In the genomic region with DNA sequence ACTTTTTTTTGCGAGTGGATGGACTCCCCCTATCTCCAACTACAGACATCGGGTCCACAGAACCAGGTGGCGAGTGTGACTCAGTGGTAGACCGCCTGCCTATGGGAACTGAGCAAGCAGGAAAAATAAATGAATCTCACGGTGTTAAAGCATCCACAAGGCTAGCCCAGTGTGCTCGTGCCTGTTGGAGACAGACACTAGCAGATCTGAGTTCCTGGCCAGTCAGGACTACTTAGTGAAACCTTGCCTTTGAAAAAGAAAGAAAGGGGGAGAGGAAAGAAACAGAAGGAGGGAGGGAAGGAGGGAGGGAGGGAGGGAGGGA, we compare ENCODE assay signal across 9 mouse cellular contexts.
DNase-seq lines count a peak whose midpoint lies in the region; ATAC-seq and TF ChIP-seq lines count a peak whose summit lies in the region.
"Had no signal": no experiment of that assay in that cellular context is flagged by ENCODE, and none has a peak within 500 bp of the region (broad histone marks: within the 10 kb centered on the region; RNA-seq: fewer than 3 reads in every experiment).

No protein-coding gene starts in this region.

- no peak overlapping the region for H3K9ac ChIP-seq in CH12.LX (ENCODE audit: insufficient read depth, low read depth)
- H3K9ac ChIP-seq in forebrain, embryonic 15.5 days (replicated peaks), result no peak overlapping the region
- H3K9ac ChIP-seq in limb, embryonic 15.5 days, result no peak overlapping the region

- TF ChIP-seq CTCF in CH12.LX (conservative IDR thresholded peaks at IDR 0.05 in 1 of 2, IDR thresholded peaks at IDR 0.05 in 1 of 2; ENCODE audit: low read depth in 2 of 2, low read length in 2 of 2) (no peak), E14TG2a.4 (conservative IDR thresholded peaks at IDR 0.05; ENCODE audit: low read length) (no peak)

- no peaks in the 10 kb centered on the region for H3K36me3 ChIP-seq in CH12.LX (replicated peaks in 1 of 2; ENCODE audit: control insufficient read depth in 1 of 2, insufficient read depth in 1 of 2, low read length in 1 of 2)
- no peaks in the 10 kb centered on the region for H3K36me3 ChIP-seq in E14TG2a.4 (ENCODE audit: insufficient read depth, low read length)
- no peaks in the 10 kb centered on the region for H3K36me3 ChIP-seq in forebrain, embryonic 15.5 days
- H3K36me3 ChIP-seq in limb, embryonic 15.5 days, result no peaks in the 10 kb centered on the region

- no peak for TF ChIP-seq RAD21 in CH12.LX (IDR thresholded peaks at IDR 0.05; ENCODE audit: low read depth, low read length)

- dilution Hi-C loops in CH12.LX (cut with MboI; ENCODE audit: extremely low pct_ligation_motif_present, extremely low pct_unique_long_range_greater_than_20kb, low sequenced_read_pairs), result no loop called here

- peaks cover 0 to 15% of the 10 kb centered on the region in 2 experiments; a peak in 2 of 4 replicates for H3K4me1 ChIP-seq in CH12.LX (ENCODE audit: control insufficient read depth in 1 of 2, insufficient read depth in 2 of 2)
- H3K4me1 ChIP-seq in E14TG2a.4 (replicated peaks; ENCODE audit: low read depth, low read length), result peaks cover 14% of the 10 kb centered on the region
- peaks cover 6% of the 10 kb centered on the region for H3K4me1 ChIP-seq in forebrain, embryonic 15.5 days
- H3K4me1 ChIP-seq in limb, embryonic 15.5 days, result peaks cover 6% of the 10 kb centered on the region

- peak; percentile 33; the same call in 1 of the 2 replicates for ATAC-seq in forebrain, embryonic 15.5 days (replicated peaks)
- ATAC-seq in limb, embryonic 15.5 days (ENCODE audit: insufficient number of reproducible peaks, low FRiP score, low TSS enrichment, low read depth), result no peak
- ATAC-seq in activated CD4-positive, CD25-positive, alpha-beta regulatory T cell, adult 4 months, result no peak

- peak overlapping the region; percentile 67 for H3K4me2 ChIP-seq in CH12.LX (ENCODE audit: insufficient read depth, low read depth, poor library complexity, severe bottlenecking)
- H3K4me2 ChIP-seq in forebrain, embryonic 15.5 days (replicated peaks), result peak overlapping the region; percentile 51
- H3K4me2 ChIP-seq in limb, embryonic 15.5 days, result peak overlapping the region; percentile 44; the same call in 1 of the 2 replicates

- WGBS in forebrain, embryonic 15.5 days, result 32% methylated on average over 6 of the region's 6 CpGs
- WGBS in limb, embryonic 15.5 days, result 42% methylated on average over 6 of the region's 6 CpGs

- TF ChIP-seq EP300 in CH12.LX (IDR thresholded peaks at IDR 0.05; ENCODE audit: low read length), result no peak

- no peak for TF ChIP-seq POLR2A in CH12.LX (IDR thresholded peaks at IDR 0.05; ENCODE audit: low read depth, low read length)

- in situ Hi-C loops in CH12.LX (cut with MboI; ENCODE audit: low pct_ligation_motif_present, low pct_unique_long_range_greater_than_20kb, low sequenced_read_pairs), result no loop called here

- no peaks in the 10 kb centered on the region for H3K9me3 ChIP-seq in CH12.LX (replicated peaks; ENCODE audit: low read length)
- no peaks in the 10 kb centered on the region for H3K9me3 ChIP-seq in E14TG2a.4 (ENCODE audit: low read length)
- no peaks in the 10 kb centered on the region for H3K9me3 ChIP-seq in forebrain, embryonic 15.5 days
- H3K9me3 ChIP-seq in limb, embryonic 15.5 days, result no peaks in the 10 kb centered on the region

- no peaks in the 10 kb centered on the region for H3K79me2 ChIP-seq in CH12.LX (replicated peaks; ENCODE audit: control insufficient read depth, extremely low read depth, insufficient read depth, poor library complexity, severe bottlenecking)

- no peak overlapping the region for H3K4me3 ChIP-seq in CH12.LX (replicated peaks in 1 of 3; ENCODE audit: low read depth in 2 of 3, low read length in 2 of 3, poor library complexity in 1 of 3)
- peak overlapping the region; percentile 73 for H3K4me3 ChIP-seq in E14TG2a.4 (replicated peaks; ENCODE audit: low read length)
- H3K4me3 ChIP-seq in forebrain, embryonic 15.5 days, result no peak overlapping the region
- H3K4me3 ChIP-seq in limb, embryonic 15.5 days, result no peak overlapping the region; the same call in 1 of the 2 replicates

- no peak for DNase-seq in CH12.LX (ENCODE audit: extremely low read depth)
- no peak for DNase-seq in urinary bladder, adult 18-20 months (ENCODE audit: low spot score in 2 of 2)
- DNase-seq in testis, postnatal 14 days (ENCODE audit: low spot score), result no peak
- DNase-seq in natural killer cell, adult 2 months (ENCODE audit: low spot score in 2 of 2), result no peak
- DNase-seq: lung, postnatal 14 days had no signal

- no peak overlapping the region for H3K27ac ChIP-seq in CH12.LX (ENCODE audit: insufficient read depth, low read depth)
- no peak overlapping the region for H3K27ac ChIP-seq in forebrain, embryonic 15.5 days (replicated peaks)
- no peak overlapping the region for H3K27ac ChIP-seq in limb, embryonic 15.5 days

- peaks cover 2% of the 10 kb centered on the region for H3K27me3 ChIP-seq in CH12.LX (replicated peaks)
- H3K27me3 ChIP-seq in E14TG2a.4 (ENCODE audit: insufficient read depth, low read length), result peaks cover 41% of the 10 kb centered on the region
- 0 out of 2 replicates have a peak, but pooled peaks cover 3% of the 10 kb centered on the region for H3K27me3 ChIP-seq in forebrain, embryonic 15.5 days
- H3K27me3 ChIP-seq in limb, embryonic 15.5 days, result no peaks in the 10 kb centered on the region

TF ChIP-seq in CH12.LX, 34 proteins besides CTCF, POLR2A, EP300 and RAD21:
- TF ChIP-seq USF1 (IDR thresholded peaks at IDR 0.05; ENCODE audit: low read depth, low read length) (no peak), BHLHE40 (IDR thresholded peaks at IDR 0.05; ENCODE audit: low read depth, low read length) (0 out of 2 replicates have a peak, but pooled peaks have one; percentile 1)
